Mouse (Mus musculus): Measurements from ENCODE around the gene Ebf3. TPM values are rescaled to one million over a fixed set of nuclear protein-coding genes. Genes with fewer than 3 reads are reported as not detected.

Gene Ebf3
- polyA plus RNA-seq, 1 experiment: 1.1 TPM

GRCm38 (mm10) chr7:137209688-137210345 lies 104.4 kb downstream of the Ebf3 start:
- no peak for DNase-seq (ENCODE audit: extremely low spot score in 1 of 2, low spot score in 1 of 2)

GRCm38 (mm10) chr7:137208556-137208955 lies 105.7 kb downstream of the Ebf3 start:
- DNase-seq (ENCODE audit: extremely low spot score in 1 of 2, low spot score in 1 of 2): no peak

- no peak for DNase-seq (ENCODE audit: extremely low spot score in 1 of 2, low spot score in 1 of 2)
Measured at GRCm38 (mm10) chr7:137206770-137207285, 107.4 kb downstream of the Ebf3 start.

GRCm38 (mm10) chr7:137199533-137199932 lies 114.7 kb downstream of the Ebf3 start:
- no peak for DNase-seq (ENCODE audit: extremely low spot score in 1 of 2, low spot score in 1 of 2)

- DNase-seq (ENCODE audit: extremely low spot score in 1 of 2, low spot score in 1 of 2): no peak
Measured at GRCm38 (mm10) chr7:137198921-137199320, 115.3 kb downstream of the Ebf3 start.

GRCm38 (mm10) chr7:137197118-137198030 lies 116.9 kb downstream of the Ebf3 start:
- DNase-seq (ENCODE audit: extremely low spot score in 1 of 2, low spot score in 1 of 2): no peak

GRCm38 (mm10) chr7:137196536-137196935 lies 117.7 kb downstream of the Ebf3 start:
- no peak for DNase-seq (ENCODE audit: extremely low spot score in 1 of 2, low spot score in 1 of 2)

- no peak for DNase-seq (ENCODE audit: extremely low spot score in 1 of 2, low spot score in 1 of 2)
Measured at GRCm38 (mm10) chr7:137192776-137193278, 121.4 kb downstream of the Ebf3 start.

GRCm38 (mm10) chr7:137191889-137192288 lies 122.4 kb downstream of the Ebf3 start:
- DNase-seq (ENCODE audit: extremely low spot score in 1 of 2, low spot score in 1 of 2): no peak

- no peak for DNase-seq (ENCODE audit: extremely low spot score in 1 of 2, low spot score in 1 of 2)
Measured at GRCm38 (mm10) chr7:137172278-137172677, 142.0 kb downstream of the Ebf3 start.

GRCm38 (mm10) chr7:137159086-137159485 lies 155.2 kb downstream of the Ebf3 start:
- DNase-seq (ENCODE audit: extremely low spot score in 1 of 2, low spot score in 1 of 2): no peak

- no peak for DNase-seq (ENCODE audit: extremely low spot score in 1 of 2, low spot score in 1 of 2)
Measured at GRCm38 (mm10) chr7:137154623-137155022, 159.6 kb downstream of the Ebf3 start.

GRCm38 (mm10) chr7:137151854-137152253 lies 162.4 kb downstream of the Ebf3 start:
- DNase-seq (ENCODE audit: extremely low spot score in 1 of 2, low spot score in 1 of 2): no peak

GRCm38 (mm10) chr7:137147101-137147500 lies 167.1 kb downstream of the Ebf3 start:
- DNase-seq (ENCODE audit: extremely low spot score in 1 of 2, low spot score in 1 of 2): no peak

Other genes starting within 250 kb of the Ebf3 start
- gene 9430038I01Rik, start 96.3 kb upstream of the Ebf3 start, polyA plus RNA-seq (2012; rRNA removed): 4.4 and 5.1 TPM in 2 replicates
- 97.8 and 97.9 TPM in 2 replicates for gene Glrx3, start 123.2 kb upstream of the Ebf3 start, polyA plus RNA-seq (2012; rRNA removed)